Mouse (Mus musculus) limb, embryonic 13.5 days (tissue): ENCODE results near the gene Phf12. TPM values are rescaled to one million over a fixed set of nuclear protein-coding genes. Genes with fewer than 3 reads are reported as not detected.

Experiments
- ATAC-seq: fragments of 200-750 bp; cut with Nextera tagmentation; 2 replicates; pipeline ENCODE4 v1.8.0; 2017; ENCODE audit warnings: low read depth, moderate number of reproducible peaks, moderate TSS enrichment; ENCODE audit not compliant: low FRiP score
- H3K27ac ChIP-seq: fragments of 300-500 bp; sonication (generic); 2 replicates; pipeline ENCODE4 v1.5.1; 2015; ENCODE audit warnings: inconsistent platforms, mild to moderate bottlenecking, moderate library complexity
- H3K27me3 ChIP-seq: fragments of 300-500 bp; sonication (generic); 2 replicates; pipeline ENCODE4 v1.6.1; 2015; ENCODE audit warnings: mild to moderate bottlenecking, inconsistent platforms
- H3K36me3 ChIP-seq: fragments of 300-500 bp; sonication (generic); 2 replicates; pipeline ENCODE4 v1.6.1; 2015; ENCODE audit warnings: inconsistent platforms, mild to moderate bottlenecking, moderate library complexity
- H3K4me1 ChIP-seq: fragments of 300-500 bp; sonication (generic); 2 replicates; pipeline ENCODE4 v1.6.1; 2015; ENCODE audit warnings: inconsistent platforms
- H3K4me2 ChIP-seq: fragments of 300-500 bp; sonication (generic); replicated peaks from 2 replicates; pipeline ENCODE4 v1.6.1; 2015; ENCODE audit warnings: inconsistent platforms, mild to moderate bottlenecking, moderate library complexity
- H3K4me3 ChIP-seq: fragments of 300-500 bp; sonication (generic); 2 replicates; pipeline ENCODE4 v1.5.1; 2015; ENCODE audit warnings: moderate library complexity, mild to moderate bottlenecking, inconsistent platforms
- H3K9ac ChIP-seq: fragments of 300-500 bp; sonication (generic); 2 replicates; pipeline ENCODE4 v1.6.1; 2015; ENCODE audit warnings: mild to moderate bottlenecking, inconsistent platforms
- H3K9me3 ChIP-seq: fragments of 300-500 bp; sonication (generic); 2 replicates; pipeline ENCODE4 v1.6.1; 2016; ENCODE audit warnings: inconsistent platforms
- WGBS: fragments of 180-500 bp; shearing (Covaris S2); methylation state at CpG from one replicate; pipeline ENCODE4 v1.1.7; 2015; 5-methylcytosine and 5-hydroxymethylcytosine counted together
- polyA plus RNA-seq: library from polyadenylated mRNA; unstranded; fragments of >200 nt; fragmentation: Nextera tagmentation; extraction: Ambion mirVana; gene quantifications from 2 replicates; pipeline ENCODE4 v1.2.1, GENCODE M21; 2015

Phf12 gene
- polyA plus RNA-seq: 21.5 and 22.0 TPM in 2 replicates

GRCm38 (mm10) chr11:77982441-77982905 is at the start of gene Phf12:
TSS of gene Phf12 (plus strand) at chr11:77982754.
- Histone ChIP-seq H3K9me3 (no peaks in the 10 kb centered on the region), H3K27ac (peak within 1 kb of the TSS; percentile 94), H3K4me2 (peak within 1 kb of the TSS; percentile 89), H3K9ac (peak within 1 kb of the TSS; percentile 98), H3K4me1 (peaks cover 16% of the 10 kb centered on the region), H3K36me3 (peaks cover 13% of the 10 kb centered on the region), H3K4me3 (peak within 1 kb of the TSS; percentile 100), H3K27me3 (peaks cover 13% of the 10 kb centered on the region)
- ATAC-seq: peak; percentile 89
- WGBS: under 1% methylated on average over 62 of the region's 62 CpGs

- Histone ChIP-seq H3K27ac (no peak overlapping the region), H3K4me2 (no peak overlapping the region), H3K27me3 (peaks cover 97% of the 10 kb centered on the region), H3K4me3 (no peak overlapping the region), H3K9ac (no peak overlapping the region), H3K9me3 (no peaks in the 10 kb centered on the region), H3K4me1 (peaks cover 19% of the 10 kb centered on the region), H3K36me3 (no peaks in the 10 kb centered on the region)
- WGBS: 7% methylated on average over 4 of the region's 4 CpGs
- ATAC-seq: no peak
These were observed 48.4 kb upstream of the Phf12 start for GRCm38 (mm10) chr11:77934111-77934521.

GRCm38 (mm10) chr11:77934568-77935311 is 47.8 kb upstream of the Phf12 start:
- H3K4me2 ChIP-seq: no peak overlapping the region
- 63% methylated on average over 5 of the region's 5 CpGs for WGBS
- H3K27ac ChIP-seq: no peak overlapping the region
- no peak overlapping the region for H3K4me3 ChIP-seq
- ATAC-seq: no peak
- peaks cover 97% of the 10 kb centered on the region for H3K27me3 ChIP-seq
- peaks cover 19% of the 10 kb centered on the region for H3K4me1 ChIP-seq
- H3K36me3 ChIP-seq: no peaks in the 10 kb centered on the region
- H3K9ac ChIP-seq: no peak overlapping the region
- H3K9me3 ChIP-seq: no peaks in the 10 kb centered on the region

- WGBS: 12% methylated on average over 8 of the region's 8 CpGs
- no peaks in the 10 kb centered on the region for H3K36me3 ChIP-seq
- H3K9ac ChIP-seq: no peak overlapping the region
- no peak for ATAC-seq
- peaks cover 95% of the 10 kb centered on the region for H3K27me3 ChIP-seq
- H3K4me2 ChIP-seq: no peak overlapping the region
- no peak overlapping the region for H3K27ac ChIP-seq
- H3K9me3 ChIP-seq: no peaks in the 10 kb centered on the region
- H3K4me1 ChIP-seq: peaks cover 6% of the 10 kb centered on the region
- no peak overlapping the region for H3K4me3 ChIP-seq
These were observed 45.7 kb upstream of the Phf12 start for GRCm38 (mm10) chr11:77936846-77937245.

- peaks cover 12% of the 10 kb centered on the region for H3K4me1 ChIP-seq
- 21% methylated on average over 4 of the region's 4 CpGs for WGBS
- no peak overlapping the region for H3K4me3 ChIP-seq
- no peak overlapping the region for H3K4me2 ChIP-seq
- H3K9me3 ChIP-seq: no peaks in the 10 kb centered on the region
- peaks cover 90% of the 10 kb centered on the region for H3K27me3 ChIP-seq
- H3K36me3 ChIP-seq: no peaks in the 10 kb centered on the region
- H3K9ac ChIP-seq: no peak overlapping the region
- ATAC-seq: no peak
- H3K27ac ChIP-seq: no peak overlapping the region
These were observed 44.7 kb upstream of the Phf12 start for GRCm38 (mm10) chr11:77937649-77938410.

- no peak for ATAC-seq
- Histone ChIP-seq H3K27ac (no peak overlapping the region), H3K9ac (no peak overlapping the region), H3K9me3 (no peaks in the 10 kb centered on the region), H3K27me3 (peaks cover 82% of the 10 kb centered on the region), H3K4me3 (no peak overlapping the region), H3K4me2 (no peak overlapping the region), H3K36me3 (no peaks in the 10 kb centered on the region), H3K4me1 (peaks cover 16% of the 10 kb centered on the region)
- 10% methylated on average over 5 of the region's 5 CpGs for WGBS
These were observed 40.3 kb upstream of the Phf12 start for GRCm38 (mm10) chr11:77942230-77942629.

GRCm38 (mm10) chr11:77947860-77948259 is 34.7 kb upstream of the Phf12 start:
- 4% methylated on average over 9 of the region's 9 CpGs for WGBS
- no peak for ATAC-seq
- no peaks in the 10 kb centered on the region for H3K36me3 ChIP-seq
- no peak overlapping the region for H3K27ac ChIP-seq
- peaks cover 16% of the 10 kb centered on the region for H3K4me1 ChIP-seq
- peaks cover 79% of the 10 kb centered on the region for H3K27me3 ChIP-seq
- no peak overlapping the region for H3K4me2 ChIP-seq
- no peak overlapping the region for H3K4me3 ChIP-seq
- no peaks in the 10 kb centered on the region for H3K9me3 ChIP-seq
- H3K9ac ChIP-seq: no peak overlapping the region

GRCm38 (mm10) chr11:77950125-77950685 is 32.3 kb upstream of the Phf12 start:
- H3K4me2 ChIP-seq: no peak overlapping the region
- no peak for ATAC-seq
- no peak overlapping the region for H3K4me3 ChIP-seq
- H3K9ac ChIP-seq: no peak overlapping the region
- H3K4me1 ChIP-seq: peaks cover 16% of the 10 kb centered on the region
- no peaks in the 10 kb centered on the region for H3K9me3 ChIP-seq
- peaks cover 84% of the 10 kb centered on the region for H3K27me3 ChIP-seq
- WGBS: 50% methylated on average over 12 of the region's 12 CpGs
- no peak overlapping the region for H3K27ac ChIP-seq
- H3K36me3 ChIP-seq: no peaks in the 10 kb centered on the region

- Histone ChIP-seq H3K36me3 (no peaks in the 10 kb centered on the region), H3K9me3 (no peaks in the 10 kb centered on the region), H3K9ac (no peak overlapping the region), H3K27ac (no peak overlapping the region), H3K4me1 (peaks cover 16% of the 10 kb centered on the region), H3K4me3 (no peak overlapping the region), H3K27me3 (peaks cover 84% of the 10 kb centered on the region), H3K4me2 (no peak overlapping the region)
- 64% methylated on average over 5 of the region's 5 CpGs for WGBS
- no peak for ATAC-seq
These were observed 31.7 kb upstream of the Phf12 start for GRCm38 (mm10) chr11:77950797-77951228.

GRCm38 (mm10) chr11:77953671-77954070 is 28.9 kb upstream of the Phf12 start:
- Histone ChIP-seq H3K9ac (no peak overlapping the region), H3K4me1 (no peaks in the 10 kb centered on the region), H3K9me3 (no peaks in the 10 kb centered on the region), H3K4me2 (no peak overlapping the region), H3K27me3 (peaks cover 81% of the 10 kb centered on the region), H3K4me3 (no peak overlapping the region), H3K36me3 (no peaks in the 10 kb centered on the region), H3K27ac (no peak overlapping the region)
- 32% methylated on average over 9 of the region's 9 CpGs for WGBS
- ATAC-seq: no peak

- no peak overlapping the region for H3K9ac ChIP-seq
- no peaks in the 10 kb centered on the region for H3K9me3 ChIP-seq
- 48% methylated on average over 3 of the region's 3 CpGs for WGBS
- no peaks in the 10 kb centered on the region for H3K4me1 ChIP-seq
- no peak for ATAC-seq
- H3K27me3 ChIP-seq: peaks cover 86% of the 10 kb centered on the region
- H3K36me3 ChIP-seq: no peaks in the 10 kb centered on the region
- no peak overlapping the region for H3K4me3 ChIP-seq
- H3K27ac ChIP-seq: no peak overlapping the region
- H3K4me2 ChIP-seq: no peak overlapping the region
These were observed 26.1 kb upstream of the Phf12 start for GRCm38 (mm10) chr11:77956428-77956827.

- Histone ChIP-seq H3K36me3 (no peaks in the 10 kb centered on the region), H3K27me3 (peaks cover 90% of the 10 kb centered on the region), H3K9me3 (no peaks in the 10 kb centered on the region), H3K4me1 (no peaks in the 10 kb centered on the region), H3K27ac (no peak overlapping the region), H3K4me3 (no peak overlapping the region), H3K9ac (no peak overlapping the region), H3K4me2 (no peak overlapping the region)
- ATAC-seq: no peak
- WGBS: 73% methylated on average over 2 of the region's 2 CpGs
These were observed 24.3 kb upstream of the Phf12 start for GRCm38 (mm10) chr11:77958268-77958667.
